8 mouse cellular contexts compared by ENCODE assay signal in the genomic region with DNA sequence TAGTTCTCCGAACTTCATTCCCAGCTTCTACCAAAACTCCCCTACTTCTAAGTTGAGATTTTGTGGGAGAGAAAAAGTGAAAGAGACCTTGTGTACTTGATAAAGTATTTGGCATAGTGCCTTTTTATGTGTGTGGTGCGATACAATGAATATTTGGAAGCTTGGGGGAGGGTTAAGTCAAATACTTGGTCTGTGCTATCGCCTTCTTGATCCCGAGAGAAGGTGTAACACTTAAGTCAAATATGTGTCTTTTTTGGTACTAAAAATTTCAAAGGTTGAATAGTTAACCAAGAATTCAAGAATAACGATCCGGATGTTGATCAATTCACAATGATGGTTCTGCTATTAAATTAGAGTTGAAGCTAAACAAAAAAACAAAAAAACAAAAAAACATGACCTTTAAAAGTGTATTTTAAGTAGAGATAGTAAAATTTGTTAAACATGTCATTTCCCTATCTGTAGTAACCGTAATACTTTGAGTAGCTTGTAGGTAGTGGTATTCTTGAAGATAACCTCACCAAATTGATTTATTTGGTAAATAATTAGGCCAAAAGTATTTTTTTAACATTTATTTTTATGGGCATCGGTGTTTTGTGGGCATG. TPM values are rescaled to one million over a fixed set of nuclear protein-coding genes. Genes with fewer than 3 reads are reported as not detected.
DNase-seq lines count a peak whose midpoint lies in the region; ATAC-seq and TF ChIP-seq lines count a peak whose summit lies in the region.

No protein-coding gene starts in this region.

- H3K4me3 ChIP-seq in left cerebral cortex, adult 2 months, result peak overlapping the region; percentile 61
- peak overlapping the region; percentile 82 for H3K4me3 ChIP-seq in embryonic facial prominence, embryonic 13.5 days
- H3K4me3 ChIP-seq in intestine, embryonic 16.5 days (ENCODE audit: low read length), result peak overlapping the region; percentile 64
- H3K4me3 ChIP-seq in myocyte, result peak overlapping the region; percentile 99

- intact Hi-C loops in left cerebral cortex, adult 2 months (cut with DNase I), result loop anchor here (5.0 kb wide), 1 partner anchor 755 kb away; a partner anchor contains a TSS

- peak overlapping the region; percentile 48 for H3ac ChIP-seq in myocyte (ENCODE audit: control insufficient read depth, insufficient read length)

- H3K27me3 ChIP-seq in embryonic facial prominence, embryonic 13.5 days, result no peaks in the 10 kb centered on the region
- H3K27me3 ChIP-seq in intestine, embryonic 16.5 days (replicated peaks; ENCODE audit: control insufficient read depth, insufficient read depth, low read length), result no peaks in the 10 kb centered on the region
- H3K27me3 ChIP-seq in myocyte (ENCODE audit: control insufficient read depth, insufficient read depth, insufficient read length), result no peaks in the 10 kb centered on the region

- no peak for DNase-seq in left cerebral cortex, adult 2 months (ENCODE audit: extremely low spot score in 1 of 2, low spot score in 2 of 2)
- no peak for DNase-seq in left cerebral cortex, adult 9 months (ENCODE audit: low spot score in 2 of 2)
- DNase-seq in spleen, adult 12 weeks (ENCODE audit: low spot score), result no peak
- no peak for DNase-seq in B cell, adult 2 months
- DNase-seq in thymus, postnatal 0 days (ENCODE audit: low spot score), result no peak

- peaks cover 20% of the 10 kb centered on the region for H3K4me1 ChIP-seq in embryonic facial prominence, embryonic 13.5 days
- peaks cover 10% of the 10 kb centered on the region for H3K4me1 ChIP-seq in intestine, embryonic 16.5 days (ENCODE audit: control insufficient read depth, insufficient read depth, low read length)

- TF ChIP-seq CTCF in left cerebral cortex, adult 2 months (IDR thresholded peaks at IDR 0.05), result no peak

- H3K4me2 ChIP-seq in embryonic facial prominence, embryonic 13.5 days, result peak overlapping the region; percentile 69
- H3K4me2 ChIP-seq in intestine, embryonic 16.5 days (ENCODE audit: low read depth, low read length), result peak overlapping the region; percentile 59
- H3K4me2 ChIP-seq in myocyte (ENCODE audit: low read depth), result peak overlapping the region; percentile 87

- H3K36me3 ChIP-seq in embryonic facial prominence, embryonic 13.5 days, result peaks cover 4% of the 10 kb centered on the region; the same call in 1 of the 2 replicates
- no peaks in the 10 kb centered on the region for H3K36me3 ChIP-seq in intestine, embryonic 16.5 days (ENCODE audit: control insufficient read depth, insufficient read depth, low read length)
- peaks cover 10% of the 10 kb centered on the region for H3K36me3 ChIP-seq in myocyte (ENCODE audit: control insufficient read depth, insufficient read depth)

- H3K27ac ChIP-seq in left cerebral cortex, adult 2 months, result peak overlapping the region; percentile 100
- peak overlapping the region; percentile 99 for H3K27ac ChIP-seq in embryonic facial prominence, embryonic 13.5 days
- H3K27ac ChIP-seq in intestine, embryonic 16.5 days (ENCODE audit: low read length), result peak overlapping the region; percentile 99

- H3K9me3 ChIP-seq in embryonic facial prominence, embryonic 13.5 days, result no peaks in the 10 kb centered on the region
- H3K9me3 ChIP-seq in intestine, embryonic 16.5 days (ENCODE audit: control insufficient read depth, low read length), result no peaks in the 10 kb centered on the region

- H3K9ac ChIP-seq in embryonic facial prominence, embryonic 13.5 days, result peak overlapping the region; percentile 88
- H3K9ac ChIP-seq in intestine, embryonic 16.5 days (ENCODE audit: low read depth, low read length), result peak overlapping the region; percentile 91

- 30% methylated on average over 8 of the region's 8 CpGs for WGBS in embryonic facial prominence, embryonic 13.5 days
- 27% methylated on average over 8 of the region's 8 CpGs for WGBS in intestine, embryonic 16.5 days

- H3K79me2 ChIP-seq in myocyte (ENCODE audit: control insufficient read depth, insufficient read depth), result peaks cover 76% of the 10 kb centered on the region

- TF ChIP-seq POLR2A in myocyte (IDR thresholded peaks at IDR 0.05; ENCODE audit: insufficient read length, low read depth), result no peak

- no peak for ATAC-seq in embryonic facial prominence, embryonic 13.5 days (ENCODE audit: insufficient number of reproducible peaks, insufficient read depth, low FRiP score, low TSS enrichment, low read depth)
- no peak for ATAC-seq in intestine, embryonic 16.5 days

TF ChIP-seq in myocyte, 11 proteins besides CTCF, POLR2A, EP300 and RAD21:
- no peak for TF ChIP-seq CEBPB (IDR thresholded peaks at IDR 0.05; ENCODE audit: insufficient read depth, poor library complexity, severe bottlenecking)
- no peak for TF ChIP-seq MAX (IDR thresholded peaks at IDR 0.05; ENCODE audit: low read depth)
- no peak for TF ChIP-seq E2F4 (IDR thresholded peaks at IDR 0.05; ENCODE audit: insufficient read depth)
- TF ChIP-seq MYOG (IDR thresholded peaks at IDR 0.05; ENCODE audit: control insufficient read depth in 1 of 3, insufficient read depth in 1 of 3, insufficient read length in 2 of 3, low read depth in 2 of 3), result no peak
- no peak for TF ChIP-seq REST (IDR thresholded peaks at IDR 0.05; ENCODE audit: insufficient read depth, insufficient read length)
- no peak for TF ChIP-seq POLR2AphosphoS2 (IDR thresholded peaks at IDR 0.05; ENCODE audit: insufficient read length, low read depth)
- no peak for TF ChIP-seq TCF3 (IDR thresholded peaks at IDR 0.05; ENCODE audit: insufficient read length, low read depth)
- TF ChIP-seq MYOD1 (IDR thresholded peaks at IDR 0.05; ENCODE audit: control insufficient read depth in 1 of 3, insufficient read length in 2 of 3, low read depth in 2 of 3), result no peak
- no peak for TF ChIP-seq SRF (IDR thresholded peaks at IDR 0.05; ENCODE audit: control insufficient read depth, insufficient read length, low read depth)
- TF ChIP-seq USF1 (IDR thresholded peaks at IDR 0.05; ENCODE audit: low read depth), result no peak
- no peak for TF ChIP-seq TCF12 (IDR thresholded peaks at IDR 0.05; ENCODE audit: insufficient read depth, poor library complexity, severe bottlenecking)
TF ChIP-seq in myocyte: peak in this region for 0.

RNA-seq across cellular contexts. Expression of a gene that starts 1.0 kb away (rescaled TPM):
- total RNA-seq in left cerebral cortex, adult 2 months (2021), result 10 to 100 TPM; 14.3 to 19.4 TPM
- 96.1 and 114 TPM in 2 replicates for polyA plus RNA-seq in embryonic facial prominence, embryonic 13.5 days (2015; fragmentation: Nextera tagmentation; extraction: Ambion mirVana)
- 104 and 121 TPM in 2 replicates for polyA plus RNA-seq in intestine, embryonic 16.5 days (2015; fragmentation: Nextera tagmentation; extraction: Ambion mirVana)
- 41.8 TPM for polyA plus RNA-seq in myocyte (2012; fragmentation: generic; extraction: Trizol)
- 59.5 and 63.8 TPM in 2 replicates for polyA plus RNA-seq in thymus, postnatal 0 days (2015; fragmentation: Nextera tagmentation; extraction: Ambion mirVana)

RNA-seq across cellular contexts. Expression of a gene that starts 1.1 kb away (rescaled TPM):
- total RNA-seq in left cerebral cortex, adult 2 months (2021), result 10 to 100 TPM; 60.6 to 62.3 TPM
- polyA plus RNA-seq in embryonic facial prominence, embryonic 13.5 days (2015; fragmentation: Nextera tagmentation; extraction: Ambion mirVana), result 445 and 482 TPM in 2 replicates
- 513 and 517 TPM in 2 replicates for polyA plus RNA-seq in intestine, embryonic 16.5 days (2015; fragmentation: Nextera tagmentation; extraction: Ambion mirVana)
- polyA plus RNA-seq in myocyte (2012; fragmentation: generic; extraction: Trizol), result 363 TPM
- 230 and 278 TPM in 2 replicates for polyA plus RNA-seq in thymus, postnatal 0 days (2015; fragmentation: Nextera tagmentation; extraction: Ambion mirVana)

RNA-seq across cellular contexts. Expression of a gene that starts 31.5 kb away (rescaled TPM):
- 1 to 10 TPM; 4.4 to 4.7 TPM for total RNA-seq in left cerebral cortex, adult 2 months (2021)
- polyA plus RNA-seq in embryonic facial prominence, embryonic 13.5 days (2015; fragmentation: Nextera tagmentation; extraction: Ambion mirVana), result 14.0 and 14.9 TPM in 2 replicates
- 5.7 and 5.9 TPM in 2 replicates for polyA plus RNA-seq in intestine, embryonic 16.5 days (2015; fragmentation: Nextera tagmentation; extraction: Ambion mirVana)
- 1.9 TPM for polyA plus RNA-seq in myocyte (2012; fragmentation: generic; extraction: Trizol)
- 9.8 and 10.1 TPM in 2 replicates for polyA plus RNA-seq in thymus, postnatal 0 days (2015; fragmentation: Nextera tagmentation; extraction: Ambion mirVana)

RNA-seq across cellular contexts. Expression of a gene that starts 58.5 kb away (rescaled TPM):
- not detected for total RNA-seq in left cerebral cortex, adult 2 months (2021)
- polyA plus RNA-seq in embryonic facial prominence, embryonic 13.5 days (2015; fragmentation: Nextera tagmentation; extraction: Ambion mirVana), result 0.55 TPM in 1 of 2 replicates, not detected in the other
- not detected in 2 replicates for polyA plus RNA-seq in intestine, embryonic 16.5 days (2015; fragmentation: Nextera tagmentation; extraction: Ambion mirVana)
- polyA plus RNA-seq in myocyte (2012; fragmentation: generic; extraction: Trizol), result not detected
- 0.12 and 2.3 TPM in 2 replicates for polyA plus RNA-seq in thymus, postnatal 0 days (2015; fragmentation: Nextera tagmentation; extraction: Ambion mirVana)
